27 mouse cellular contexts compared by ENCODE assay signal in the genomic region with DNA sequence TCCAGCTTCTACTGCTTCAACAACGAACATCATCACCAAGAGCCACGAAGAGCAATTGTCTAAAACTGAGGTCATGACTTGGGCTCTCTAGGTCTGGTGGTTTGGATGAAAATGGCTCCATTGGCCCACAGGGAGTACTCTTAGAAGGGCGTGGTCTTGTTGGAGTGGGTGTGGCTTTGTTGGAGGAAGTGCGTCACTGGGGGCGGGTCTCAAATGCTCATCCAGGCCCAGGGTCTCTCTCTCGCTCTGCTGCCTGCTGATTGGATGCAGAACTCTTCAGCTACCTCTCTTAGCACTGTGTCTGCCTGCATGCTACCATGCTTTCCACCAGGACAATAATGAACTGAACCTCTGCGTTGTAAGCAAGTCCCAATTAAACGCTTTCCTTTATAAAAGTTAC. TPM values are rescaled to one million over a fixed set of nuclear protein-coding genes. Genes with fewer than 3 reads are reported as not detected.
DNase-seq lines count a peak whose midpoint lies in the region; ATAC-seq and TF ChIP-seq lines count a peak whose summit lies in the region.
"Had no signal": no experiment of that assay in that cellular context is flagged by ENCODE, and none has a peak within 500 bp of the region (broad histone marks: within the 10 kb centered on the region; RNA-seq: fewer than 3 reads in every experiment).

No protein-coding gene starts in this region.

- no peak for ATAC-seq in intestine, embryonic 15.5 days
- ATAC-seq: forebrain, embryonic 16.5 days; liver, embryonic 12.5 days had no signal

- H3K36me3 ChIP-seq in ES-Bruce4 (ENCODE audit: control insufficient read depth, insufficient read depth, low read length, poor library complexity, severe bottlenecking), result no peaks in the 10 kb centered on the region
- no peaks in the 10 kb centered on the region for H3K36me3 ChIP-seq in intestine, embryonic 15.5 days
- H3K36me3 ChIP-seq: hindbrain, embryonic 10.5 days; hindbrain, embryonic 15.5 days; liver, embryonic 12.5 days; midbrain, embryonic 12.5 days had no signal

- peak; percentile 97 for DNase-seq in R1 (ENCODE audit: low read depth, low spot score)
- DNase-seq in induced T-regulatory cell, adult 2 months (ENCODE audit: low read depth), result peak; percentile 39
- peak; percentile 69 for DNase-seq in testis, postnatal 14 days (ENCODE audit: low spot score)
- DNase-seq in frontal cortex, postnatal 25 days (ENCODE audit: low spot score in 2 of 2), result no peak
- DNase-seq in yolk sac, embryonic 10.5 days (ENCODE audit: low spot score), result no peak
- DNase-seq: adrenal gland, postnatal 25 days; cerebellum, adult 11-12 months; cerebellum, postnatal 10 days; gastrocnemius, postnatal 10 days; heart, postnatal 14 days; kidney, adult 2 months; kidney, postnatal 36 days; lung, adult 2 months; lung, postnatal 10 days; right cerebral cortex, postnatal 14 days; thymus, postnatal 4 days had no signal

- peak; percentile 77 for TF ChIP-seq POLR2A in ES-Bruce4 (IDR thresholded peaks at IDR 0.05; ENCODE audit: insufficient read depth, low read length)

- H3K9me3 ChIP-seq in ES-Bruce4 (replicated peaks; ENCODE audit: control insufficient read depth, insufficient read depth, low read length, poor library complexity, severe bottlenecking), result no peaks in the 10 kb centered on the region
- H3K9me3 ChIP-seq in intestine, embryonic 15.5 days, result no peaks in the 10 kb centered on the region
- H3K9me3 ChIP-seq: hindbrain, embryonic 10.5 days; hindbrain, embryonic 15.5 days; liver, embryonic 12.5 days; megakaryocyte, embryonic 14.5 days; midbrain, embryonic 12.5 days had no signal

- H3K4me3 ChIP-seq in ES-Bruce4 (ENCODE audit: low read depth, low read length), result no peak overlapping the region
- no peak overlapping the region for H3K4me3 ChIP-seq in intestine, embryonic 15.5 days (replicated peaks)
- H3K4me3 ChIP-seq: erythroblast, embryonic 14.5 days; hindbrain, embryonic 10.5 days; hindbrain, embryonic 15.5 days; layer of hippocampus, adult 2 months; left cerebral cortex, adult 2 months; liver, embryonic 12.5 days; megakaryocyte, embryonic 14.5 days; midbrain, embryonic 12.5 days had no signal

- no peaks in the 10 kb centered on the region for H3K27me3 ChIP-seq in ES-Bruce4 (ENCODE audit: control insufficient read depth, insufficient read depth, low read length, poor library complexity, severe bottlenecking)
- H3K27me3 ChIP-seq in intestine, embryonic 15.5 days (replicated peaks), result no peaks in the 10 kb centered on the region
- H3K27me3 ChIP-seq: hindbrain, embryonic 15.5 days; midbrain, embryonic 12.5 days had no signal

- no peak for TF ChIP-seq EP300 in ES-Bruce4 (IDR thresholded peaks at IDR 0.05; ENCODE audit: insufficient read depth, low read depth, low read length)

- H3K4me1 ChIP-seq in ES-Bruce4 (ENCODE audit: control insufficient read depth, insufficient read depth, low read length), result peaks cover 3% of the 10 kb centered on the region
- no peaks in the 10 kb centered on the region for H3K4me1 ChIP-seq in intestine, embryonic 15.5 days (replicated peaks)
- H3K4me1 ChIP-seq: hindbrain, embryonic 15.5 days; midbrain, embryonic 12.5 days had no signal

- H3K4me2 ChIP-seq in intestine, embryonic 15.5 days (replicated peaks), result no peak overlapping the region
- H3K4me2 ChIP-seq: hindbrain, embryonic 15.5 days; liver, embryonic 12.5 days; midbrain, embryonic 12.5 days had no signal

- no peak for TF ChIP-seq CTCF in ES-Bruce4 (IDR thresholded peaks at IDR 0.05; ENCODE audit: low read depth, low read length)

- WGBS in intestine, embryonic 15.5 days, result 79% methylated on average over 8 of the region's 8 CpGs

- no peak overlapping the region for H3K9ac ChIP-seq in ES-Bruce4 (ENCODE audit: low read depth, poor library complexity, severe bottlenecking)
- H3K9ac ChIP-seq in intestine, embryonic 15.5 days, result no peak overlapping the region
- H3K9ac ChIP-seq: hindbrain, embryonic 15.5 days; liver, embryonic 12.5 days; midbrain, embryonic 12.5 days had no signal

- H3K27ac ChIP-seq in ES-Bruce4 (ENCODE audit: insufficient read depth, low read length), result peak overlapping the region; percentile 62
- H3K27ac ChIP-seq in intestine, embryonic 15.5 days, result no peak overlapping the region
- H3K27ac ChIP-seq: hindbrain, embryonic 10.5 days; hindbrain, embryonic 15.5 days; layer of hippocampus, adult 2 months; left cerebral cortex, adult 2 months; liver, embryonic 12.5 days; midbrain, embryonic 12.5 days had no signal

RNA-seq across cellular contexts. Expression of gene Azin2, which starts 12.4 kb away (rescaled TPM):
- polyA plus RNA-seq in ES-Bruce4 (2011; ENCODE audit: insufficient read depth, insufficient read length, low read depth, missing spikeins), result 31.9 and 32.9 TPM in 2 replicates
- 12.9 and 13.3 TPM in 2 replicates for polyA plus RNA-seq in intestine, embryonic 15.5 days (2015; fragmentation: Nextera tagmentation; extraction: Ambion mirVana)
- polyA plus RNA-seq: erythroblast, embryonic 14.5 days had no signal

RNA-seq across cellular contexts. Expression of gene Ak2, which starts 17.1 kb away (rescaled TPM):
- 204 and 208 TPM in 2 replicates for polyA plus RNA-seq in ES-Bruce4 (2011; ENCODE audit: insufficient read depth, insufficient read length, low read depth, missing spikeins)
- polyA plus RNA-seq in intestine, embryonic 15.5 days (2015; fragmentation: Nextera tagmentation; extraction: Ambion mirVana), result 297 and 298 TPM in 2 replicates

Comparison
In these comparisons a context has a peak if more than half of its experiments do, and no peak if none do; other contexts are left out.
1. DNase-seq: peak in R1 (single experiment), induced T-regulatory cell, adult 2 months (single experiment) and testis, postnatal 14 days (single experiment); none in frontal cortex, postnatal 25 days (0 of 2) and yolk sac, embryonic 10.5 days (single experiment).